Mouse (Mus musculus): ENCODE data around the gene Opcml. TPM values are rescaled to one million over a fixed set of nuclear protein-coding genes. Genes with fewer than 3 reads are reported as not detected.

Opcml gene
- polyA plus RNA-seq, 1 experiment, result 43.6 TPM

GRCm38 (mm10) chr9:28307481-28308050 is 517.0 kb downstream of the Opcml start:
- TF ChIP-seq POLR2A (IDR thresholded peaks at IDR 0.05; ENCODE audit: borderline replicate concordance, insufficient read depth, low read length) (no peak), CTCF (IDR thresholded peaks at IDR 0.05; ENCODE audit: borderline replicate concordance, insufficient read depth, low read depth, low read length) (no peak)
- no peak overlapping the region for H3K27ac ChIP-seq (ENCODE audit: insufficient read depth, low read length)
- 51% methylated on average over 6 of the region's 6 CpGs for WGBS
- no peaks in the 10 kb centered on the region for H3K27me3 ChIP-seq (ENCODE audit: control insufficient read depth, insufficient read depth, low read length)
- no peak overlapping the region for H3K4me3 ChIP-seq (replicated peaks; ENCODE audit: insufficient read depth, low read depth, low read length)
- no peaks in the 10 kb centered on the region for H3K4me1 ChIP-seq (ENCODE audit: control insufficient read depth, insufficient read depth, low read length)
- DNase-seq, result peak in 1 of 2 experiments; percentile 23

DNA sequence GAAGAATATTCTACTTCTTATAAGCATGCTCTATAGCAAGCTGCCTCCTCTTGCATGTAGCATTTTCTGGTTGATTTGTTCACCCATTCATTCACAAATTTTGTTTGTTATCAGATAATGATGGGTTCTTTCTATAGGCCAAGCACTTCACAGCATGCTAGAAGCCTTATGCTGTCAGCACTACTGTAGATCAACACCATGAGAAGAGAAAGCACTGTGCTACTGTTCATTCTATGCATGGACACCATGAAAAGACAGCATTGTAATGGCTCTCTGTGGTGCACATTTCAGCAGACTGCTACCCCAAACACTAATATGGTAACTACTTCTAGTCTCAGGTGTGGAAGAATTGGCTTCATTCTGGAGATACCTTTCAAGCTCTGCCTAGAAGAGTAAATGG is 527.3 kb downstream of the Opcml start:
- TF ChIP-seq POLR2A (IDR thresholded peaks at IDR 0.05; ENCODE audit: borderline replicate concordance, insufficient read depth, low read length), result no peak
- TF ChIP-seq CTCF (IDR thresholded peaks at IDR 0.05; ENCODE audit: borderline replicate concordance, insufficient read depth, low read depth, low read length), result no peak
- no peak for DNase-seq
- Histone ChIP-seq H3K4me3 (replicated peaks; ENCODE audit: insufficient read depth, low read depth, low read length) (no peak overlapping the region), H3K27me3 (ENCODE audit: control insufficient read depth, insufficient read depth, low read length) (no peaks in the 10 kb centered on the region), H3K4me1 (ENCODE audit: control insufficient read depth, insufficient read depth, low read length) (no peaks in the 10 kb centered on the region), H3K27ac (ENCODE audit: insufficient read depth, low read length) (no peak overlapping the region)

GRCm38 (mm10) chr9:28319021-28319755 is 528.6 kb downstream of the Opcml start:
- Histone ChIP-seq H3K4me3 (replicated peaks; ENCODE audit: insufficient read depth, low read depth, low read length) (no peak overlapping the region), H3K27ac (ENCODE audit: insufficient read depth, low read length) (no peak overlapping the region), H3K4me1 (ENCODE audit: control insufficient read depth, insufficient read depth, low read length) (no peaks in the 10 kb centered on the region), H3K27me3 (ENCODE audit: control insufficient read depth, insufficient read depth, low read length) (no peaks in the 10 kb centered on the region)
- DNase-seq, result no peak
- 87% methylated on average over 4 of the region's 4 CpGs for WGBS
- TF ChIP-seq POLR2A (IDR thresholded peaks at IDR 0.05; ENCODE audit: borderline replicate concordance, insufficient read depth, low read length) (no peak), CTCF (IDR thresholded peaks at IDR 0.05; ENCODE audit: borderline replicate concordance, insufficient read depth, low read depth, low read length) (no peak)

DNA sequence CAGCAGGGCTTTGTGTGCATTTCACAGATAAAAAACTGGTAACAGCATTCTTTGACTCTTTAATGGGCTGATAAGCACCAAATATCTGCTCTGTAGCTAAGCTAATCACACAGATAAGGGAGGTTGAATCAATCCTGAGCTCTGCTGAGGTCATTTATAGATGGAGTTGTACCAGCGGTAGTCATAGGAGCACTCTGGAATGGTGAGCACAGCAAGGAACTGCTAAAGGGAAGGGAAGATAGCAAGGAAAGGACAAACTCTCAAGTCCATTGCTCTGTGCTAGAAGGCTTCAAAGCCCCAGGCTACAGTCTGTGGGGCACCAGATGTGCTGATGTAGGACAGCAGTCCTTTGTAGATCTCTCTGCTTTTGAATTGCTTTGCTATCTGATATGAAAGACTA is 529.2 kb downstream of the Opcml start:
- 89% methylated on average over 1 of the region's 1 CpGs for WGBS
- no peak for DNase-seq
- H3K27ac ChIP-seq (ENCODE audit: insufficient read depth, low read length), result no peak overlapping the region
- no peaks in the 10 kb centered on the region for H3K27me3 ChIP-seq (ENCODE audit: control insufficient read depth, insufficient read depth, low read length)
- H3K4me3 ChIP-seq (replicated peaks; ENCODE audit: insufficient read depth, low read depth, low read length), result no peak overlapping the region
- TF ChIP-seq POLR2A (IDR thresholded peaks at IDR 0.05; ENCODE audit: borderline replicate concordance, insufficient read depth, low read length) (no peak), CTCF (IDR thresholded peaks at IDR 0.05; ENCODE audit: borderline replicate concordance, insufficient read depth, low read depth, low read length) (no peak)
- H3K4me1 ChIP-seq (ENCODE audit: control insufficient read depth, insufficient read depth, low read length), result no peaks in the 10 kb centered on the region

- 74% methylated on average over 4 of the region's 4 CpGs for WGBS
- TF ChIP-seq CTCF (IDR thresholded peaks at IDR 0.05; ENCODE audit: borderline replicate concordance, insufficient read depth, low read depth, low read length), result no peak
- Histone ChIP-seq H3K27ac (ENCODE audit: insufficient read depth, low read length) (no peak overlapping the region), H3K4me3 (replicated peaks; ENCODE audit: insufficient read depth, low read depth, low read length) (no peak overlapping the region), H3K27me3 (ENCODE audit: control insufficient read depth, insufficient read depth, low read length) (no peaks in the 10 kb centered on the region), H3K4me1 (ENCODE audit: control insufficient read depth, insufficient read depth, low read length) (no peaks in the 10 kb centered on the region)
- DNase-seq, result no peak
Observed at GRCm38 (mm10) chr9:28327985-28328384, 537.4 kb downstream of the Opcml start.

DNA sequence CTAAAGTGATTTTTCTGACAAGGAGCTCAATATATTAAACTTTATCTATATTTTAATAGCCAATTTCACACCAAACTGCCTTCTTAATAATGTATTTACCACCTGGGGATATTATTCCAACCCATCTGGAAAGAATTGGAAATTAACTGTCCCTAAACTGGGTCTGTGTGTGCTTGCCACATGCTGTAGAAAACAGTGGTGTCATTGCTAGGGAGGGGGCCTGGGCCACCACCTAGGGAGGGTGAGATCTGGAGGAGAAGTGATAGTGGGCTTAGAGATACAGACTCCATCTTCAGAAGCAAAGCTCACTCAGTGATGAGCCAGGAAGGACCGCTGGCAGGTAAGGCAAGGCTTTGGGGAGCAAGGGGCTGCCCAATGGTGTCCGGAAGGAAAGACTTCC is 537.9 kb downstream of the Opcml start:
- Histone ChIP-seq H3K27ac (ENCODE audit: insufficient read depth, low read length) (no peak overlapping the region), H3K27me3 (ENCODE audit: control insufficient read depth, insufficient read depth, low read length) (no peaks in the 10 kb centered on the region), H3K4me3 (replicated peaks; ENCODE audit: insufficient read depth, low read depth, low read length) (no peak overlapping the region), H3K4me1 (ENCODE audit: control insufficient read depth, insufficient read depth, low read length) (no peaks in the 10 kb centered on the region)
- 96% methylated on average over 2 of the region's 2 CpGs for WGBS
- TF ChIP-seq CTCF (IDR thresholded peaks at IDR 0.05; ENCODE audit: borderline replicate concordance, insufficient read depth, low read depth, low read length) (no peak), POLR2A (IDR thresholded peaks at IDR 0.05; ENCODE audit: borderline replicate concordance, insufficient read depth, low read length) (no peak)
- DNase-seq, result no peak

GRCm38 (mm10) chr9:28329477-28329876 is 538.9 kb downstream of the Opcml start:
- H3K27ac ChIP-seq (ENCODE audit: insufficient read depth, low read length), result no peak overlapping the region
- TF ChIP-seq POLR2A (IDR thresholded peaks at IDR 0.05; ENCODE audit: borderline replicate concordance, insufficient read depth, low read length) (no peak), CTCF (IDR thresholded peaks at IDR 0.05; ENCODE audit: borderline replicate concordance, insufficient read depth, low read depth, low read length) (no peak)
- DNase-seq, result no peak

DNA sequence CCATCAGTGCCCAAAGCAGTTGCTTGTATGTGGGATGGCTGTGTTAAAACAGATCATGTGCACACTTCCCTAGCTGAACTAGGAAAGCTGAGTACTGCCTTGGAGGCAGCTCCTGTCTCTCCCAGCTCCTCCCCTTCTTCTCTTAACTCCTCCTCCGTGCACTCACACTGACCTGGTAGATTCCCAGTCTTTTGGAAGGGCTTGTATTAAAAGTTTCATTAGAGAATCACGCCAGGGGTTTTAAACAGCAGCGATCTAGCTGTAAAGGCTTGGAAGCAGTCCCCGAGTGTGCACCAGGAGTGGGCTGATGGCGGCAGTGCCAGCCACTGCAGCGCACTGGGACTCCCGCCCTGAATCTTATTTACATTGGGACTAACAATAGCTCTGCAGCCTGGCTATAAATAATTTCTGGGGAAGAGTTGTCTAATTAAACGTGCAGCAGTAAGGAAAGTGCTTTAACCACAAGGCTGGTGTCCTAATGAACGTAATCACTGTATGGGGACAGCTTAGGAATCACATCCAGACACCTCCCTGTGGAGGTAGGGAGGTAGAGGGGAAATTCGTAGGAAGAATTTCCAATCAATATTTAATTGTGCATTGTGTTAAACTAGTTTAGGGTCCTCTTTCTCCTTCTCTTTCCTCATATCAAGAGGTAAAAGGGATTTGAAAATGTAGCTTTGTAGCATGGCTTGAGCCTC is 546.1 kb downstream of the Opcml start:
- H3K4me1 ChIP-seq (ENCODE audit: control insufficient read depth, insufficient read depth, low read length), result no peaks in the 10 kb centered on the region

More at GRCm38 (mm10) chr9:28329477-28329876, 538.9 kb downstream of the Opcml start:
- Histone ChIP-seq H3K4me1 (ENCODE audit: control insufficient read depth, insufficient read depth, low read length) (no peaks in the 10 kb centered on the region), H3K4me3 (replicated peaks; ENCODE audit: insufficient read depth, low read depth, low read length) (no peak overlapping the region), H3K27me3 (ENCODE audit: control insufficient read depth, insufficient read depth, low read length) (no peaks in the 10 kb centered on the region)

More for the DNA sequence above, 546.1 kb downstream of the Opcml start:
- peak; percentile 47 to 53 for DNase-seq
- H3K27ac ChIP-seq (ENCODE audit: insufficient read depth, low read length), result no peak overlapping the region
- TF ChIP-seq POLR2A (IDR thresholded peaks at IDR 0.05; ENCODE audit: borderline replicate concordance, insufficient read depth, low read length) (no peak), CTCF (IDR thresholded peaks at IDR 0.05; ENCODE audit: borderline replicate concordance, insufficient read depth, low read depth, low read length) (no peak)
- no peaks in the 10 kb centered on the region for H3K27me3 ChIP-seq (ENCODE audit: control insufficient read depth, insufficient read depth, low read length)
- WGBS, result 19% methylated on average over 10 of the region's 10 CpGs
- peak overlapping the region; percentile 21 for H3K4me3 ChIP-seq (replicated peaks; ENCODE audit: insufficient read depth, low read depth, low read length)

All from cerebellum, adult 2 months (tissue).